Mouse (Mus musculus) brain, embryonic 14.5 days (tissue): ENCODE results near the gene Sorbs2.

Experiments used
- CTCF ChIP-seq: fragments of 200-500 bp; IDR thresholded peaks from 2 replicates; pipeline ENCODE4 v1.5.1; 2012; ENCODE audit warnings: inconsistent platforms, mild to moderate bottlenecking, moderate library complexity, borderline replicate concordance; ENCODE audit not compliant: insufficient read depth, insufficient read length; ENCODE audit errors: extremely low read depth
- POLR2A ChIP-seq: fragments of 200-500 bp; IDR thresholded peaks from 2 replicates; pipeline ENCODE4 v1.6.1; 2012; ENCODE audit warnings: mild to moderate bottlenecking, inconsistent platforms, borderline replicate concordance; ENCODE audit not compliant: poor library complexity, insufficient read depth, insufficient read length, severe bottlenecking; ENCODE audit errors: extremely low read depth

DNA sequence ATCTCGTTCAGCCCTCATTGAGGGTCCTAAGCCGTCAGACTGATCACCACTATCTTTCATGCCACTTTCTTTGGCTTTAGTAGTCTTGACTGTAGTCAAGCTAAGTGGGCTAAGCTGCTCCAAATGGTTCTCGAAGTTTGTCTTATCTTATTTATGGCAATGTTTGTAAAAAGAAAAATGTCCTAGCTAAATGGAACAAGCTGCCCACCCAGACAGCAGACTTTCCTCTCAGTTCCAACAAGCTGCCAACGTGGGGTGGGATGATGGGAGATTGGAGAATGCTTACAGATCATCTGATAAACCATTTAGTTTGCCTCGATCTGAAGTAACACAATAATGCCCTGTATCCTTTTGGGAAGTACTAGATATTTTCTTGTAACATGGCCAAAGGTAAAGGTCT is 223.2 kb downstream of the Sorbs2 start:
- no peak for TF ChIP-seq CTCF
- no peak for TF ChIP-seq POLR2A
